Mouse (Mus musculus) c-Kit-positive CD71-positive TER-119-negative erythroid progenitor cells, embryonic 14.5 days (primary cell): ENCODE measurements around the gene Hoxb3.

ENCODE experiments used
- DNase-seq: peaks from one replicate; pipeline ENCODE4 v3.0.0-alpha.2; 2013; ENCODE audit warnings: low read depth

Gene Hoxb3

DNA sequence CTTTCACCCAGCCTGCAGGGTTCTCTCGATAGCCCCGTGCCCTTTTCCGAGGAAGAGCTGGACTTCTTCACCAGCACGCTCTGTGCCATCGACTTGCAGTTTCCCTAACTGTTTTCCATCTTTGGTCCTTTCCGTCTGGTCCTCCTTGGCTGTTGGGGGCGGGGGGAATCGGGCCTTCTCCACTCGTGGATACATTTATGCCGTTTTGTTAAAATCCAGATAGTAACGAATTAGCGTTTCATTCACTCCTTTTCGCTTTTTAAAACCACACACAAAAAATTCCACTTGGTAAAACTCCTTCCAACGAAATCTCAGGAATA lies 30.4 kb downstream of the Hoxb3 start:
- DNase-seq = no peak

DNA sequence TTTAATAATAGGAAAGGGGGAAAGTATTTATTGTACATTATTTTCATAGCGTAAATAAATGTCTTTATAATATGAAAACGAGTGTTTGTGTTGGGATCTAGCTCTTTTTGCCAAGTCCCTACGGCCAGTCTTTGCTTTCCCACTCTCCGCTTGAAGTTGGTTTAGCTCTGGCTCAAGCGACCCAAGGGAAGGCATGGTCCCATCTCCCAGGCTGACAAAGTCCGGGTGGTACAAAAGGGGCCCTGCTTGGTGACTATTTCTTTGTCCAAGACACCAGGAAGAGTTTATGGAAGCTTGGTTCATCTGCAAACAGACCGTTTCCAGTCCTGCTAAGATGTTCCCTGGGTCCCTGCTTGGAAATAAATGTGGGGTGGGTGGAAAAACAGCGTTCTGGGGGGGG lies 30.8 kb downstream of the Hoxb3 start:
- DNase-seq = no peak

DNA sequence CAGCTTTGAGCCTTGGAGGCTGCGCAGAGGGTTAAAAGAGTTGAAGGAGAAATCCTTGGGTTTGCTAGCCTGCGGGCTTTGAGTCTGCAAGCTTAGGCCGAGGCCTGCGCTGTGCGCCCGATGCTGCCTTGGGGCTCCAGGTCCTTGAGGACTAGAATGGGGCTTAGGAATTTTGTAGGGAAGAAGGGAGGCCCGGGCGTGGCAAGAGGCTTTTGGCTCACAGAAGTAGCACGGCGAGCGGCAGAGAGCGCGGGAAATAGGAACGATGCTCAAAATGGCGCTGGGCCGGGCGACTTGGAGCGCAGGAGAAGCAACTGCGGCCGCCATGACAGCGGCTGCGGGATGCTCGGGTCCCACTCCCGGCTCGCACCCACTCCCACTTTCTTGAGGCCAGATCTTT lies 31.2 kb downstream of the Hoxb3 start:
- no peak for DNase-seq

DNA sequence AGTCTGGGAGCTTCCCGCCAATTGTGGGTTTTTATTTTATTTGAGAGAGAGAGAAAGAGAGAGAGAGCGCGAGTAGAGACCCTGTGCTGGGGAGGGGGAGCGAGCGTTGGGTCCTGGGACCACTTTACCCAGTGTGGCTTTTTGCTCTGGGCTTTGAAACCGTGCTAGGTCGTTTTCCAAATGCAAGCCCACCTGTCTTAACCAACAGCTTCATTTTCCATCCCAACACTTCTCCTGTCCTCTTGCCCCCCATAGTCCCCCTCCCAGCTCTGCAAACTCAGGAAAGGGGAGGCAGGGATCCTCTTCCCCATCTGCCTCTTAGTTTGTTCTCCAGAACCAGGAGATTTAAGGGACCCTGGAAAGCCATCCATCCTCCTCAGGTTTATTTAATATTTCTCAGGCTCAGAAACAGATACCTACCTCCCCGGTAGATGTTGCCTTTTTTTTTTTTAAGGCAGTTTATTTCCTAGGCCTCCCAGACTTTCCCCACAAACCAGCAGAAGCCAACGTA lies 31.7 kb downstream of the Hoxb3 start:
- no peak for DNase-seq

DNA sequence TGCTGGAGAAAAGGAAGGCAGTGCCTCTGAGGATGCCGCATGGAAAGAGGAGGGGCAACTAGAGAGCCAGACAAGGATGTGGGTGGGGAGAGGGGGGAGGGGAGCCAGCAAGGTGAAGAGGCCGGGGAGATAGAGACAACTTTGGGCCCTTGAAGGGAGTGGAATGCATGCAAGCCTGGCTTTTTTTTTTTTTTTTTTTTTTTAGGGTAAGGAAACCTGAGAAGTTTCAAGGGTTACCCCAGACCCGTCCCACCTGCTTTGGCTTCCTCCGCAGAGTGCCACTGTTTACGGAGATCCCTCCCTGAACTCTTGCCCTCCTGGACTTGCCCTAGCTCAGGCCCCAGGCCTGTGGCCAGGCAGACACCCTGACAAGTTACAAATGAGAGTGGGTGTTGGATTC lies 40.7 kb downstream of the Hoxb3 start:
- no peak for DNase-seq

DNA sequence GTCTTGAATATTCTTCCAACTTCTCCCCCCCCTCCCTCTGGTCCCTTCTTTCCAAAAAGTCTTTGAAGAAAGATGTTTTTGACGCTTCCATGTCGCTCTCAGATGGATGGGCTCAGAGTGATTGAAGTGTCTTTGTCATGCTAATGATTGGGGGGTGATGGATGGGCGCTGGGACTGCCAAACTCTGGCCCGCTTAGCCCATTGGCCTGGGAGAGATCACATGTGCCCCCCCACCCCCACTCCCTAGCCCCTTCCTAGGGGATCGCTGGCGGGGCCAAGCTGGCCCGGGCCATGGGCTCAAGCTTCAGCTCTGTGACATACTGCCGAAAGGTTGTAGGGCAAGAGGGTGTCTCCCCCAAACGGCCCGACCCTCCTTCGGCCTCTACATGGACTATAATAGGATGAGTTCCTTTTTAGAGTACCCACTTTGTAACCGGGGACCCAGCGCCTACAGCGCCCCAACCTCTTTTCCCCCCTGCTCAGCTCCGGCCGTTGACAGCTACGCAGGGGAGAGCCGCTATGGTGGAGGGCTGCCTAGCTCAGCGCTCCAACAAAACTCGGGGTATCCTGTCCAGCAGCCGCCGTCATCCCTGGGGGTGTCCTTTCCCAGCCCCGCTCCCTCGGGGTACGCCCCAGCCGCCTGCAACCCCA lies 42.4 kb downstream of the Hoxb3 start, which contains the start of gene Hoxb1:
TSS of gene Hoxb1 (plus strand) at position 312 of the 651 bp plus-strand sequence.
- no peak for DNase-seq

DNA sequence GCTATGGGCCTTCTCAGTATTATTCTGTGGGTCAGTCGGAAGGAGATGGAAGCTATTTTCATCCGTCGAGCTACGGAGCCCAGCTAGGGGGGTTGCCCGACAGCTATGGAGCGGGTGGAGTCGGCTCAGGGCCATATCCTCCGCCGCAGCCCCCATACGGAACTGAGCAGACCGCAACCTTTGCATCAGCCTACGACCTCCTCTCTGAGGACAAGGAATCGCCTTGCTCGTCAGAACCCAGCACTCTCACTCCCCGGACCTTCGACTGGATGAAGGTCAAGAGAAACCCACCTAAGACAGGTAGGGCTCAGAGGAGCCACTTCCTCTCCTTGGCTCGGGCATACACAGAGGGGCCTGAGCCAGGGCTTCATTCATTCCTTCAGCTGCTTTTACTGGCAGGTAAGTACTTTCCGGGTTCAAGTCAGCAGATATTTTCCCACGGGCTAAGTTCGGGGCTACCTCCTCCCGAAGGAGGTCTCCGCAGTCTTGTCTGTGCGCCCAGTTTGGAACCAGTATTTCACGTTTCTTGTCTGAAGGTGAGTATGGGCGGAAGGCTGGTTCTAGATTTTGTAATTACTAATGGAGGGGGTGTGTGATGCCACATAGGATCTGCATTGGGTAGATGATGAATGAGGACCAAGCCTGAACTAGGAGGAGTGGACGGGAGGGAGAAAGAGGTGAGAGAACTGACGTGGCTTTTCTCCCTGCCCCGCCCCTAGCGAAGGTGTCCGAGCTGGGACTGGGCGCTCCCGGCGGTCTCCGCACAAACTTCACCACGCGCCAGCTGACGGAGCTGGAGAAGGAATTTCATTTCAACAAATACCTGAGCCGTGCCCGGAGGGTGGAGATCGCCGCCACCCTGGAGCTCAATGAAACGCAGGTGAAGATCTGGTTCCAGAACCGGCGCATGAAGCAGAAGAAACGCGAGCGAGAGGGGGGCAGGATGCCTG lies 43.2 kb downstream of the Hoxb3 start:
- DNase-seq = no peak

DNA sequence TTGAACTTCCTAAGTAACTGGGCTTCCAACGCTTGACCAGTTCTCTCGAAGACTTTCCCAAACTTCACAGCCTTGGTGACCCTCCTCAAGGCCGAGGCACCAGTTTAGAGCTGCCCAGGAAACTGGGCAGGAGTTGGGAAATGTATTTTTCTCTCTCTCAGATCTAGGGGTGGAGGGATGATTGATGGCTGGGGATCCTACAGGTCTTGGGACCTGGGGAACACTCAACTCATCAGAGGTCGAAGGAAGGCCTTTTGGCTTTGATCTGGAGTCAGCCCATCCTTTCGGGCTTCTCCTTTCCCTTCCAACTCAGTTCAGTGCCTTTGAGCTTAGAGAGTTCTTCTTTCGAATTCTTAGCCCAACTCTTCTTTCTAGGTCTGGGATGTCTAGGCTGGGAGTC lies 44.0 kb downstream of the Hoxb3 start:
- DNase-seq = no peak

DNA sequence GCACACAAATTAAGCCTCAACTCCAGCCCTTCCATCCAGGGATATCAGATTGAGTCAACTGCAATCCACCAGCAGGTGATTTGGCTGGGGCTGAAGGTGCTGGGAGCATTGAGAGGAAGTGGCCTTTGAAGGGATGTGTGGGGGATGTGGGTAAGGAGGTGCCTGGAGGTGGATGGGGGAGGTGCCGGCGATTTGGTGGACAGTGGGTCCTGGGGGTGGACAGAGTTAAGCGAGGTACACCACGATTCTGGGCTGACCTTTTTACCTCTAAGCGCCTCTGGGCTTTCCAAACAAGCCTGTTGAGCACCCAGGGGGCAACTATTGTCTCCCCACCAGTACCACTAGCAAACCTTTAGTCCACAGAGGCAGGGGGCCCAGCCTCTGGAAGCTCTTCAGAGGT lies 45.6 kb downstream of the Hoxb3 start:
- no peak for DNase-seq

DNA sequence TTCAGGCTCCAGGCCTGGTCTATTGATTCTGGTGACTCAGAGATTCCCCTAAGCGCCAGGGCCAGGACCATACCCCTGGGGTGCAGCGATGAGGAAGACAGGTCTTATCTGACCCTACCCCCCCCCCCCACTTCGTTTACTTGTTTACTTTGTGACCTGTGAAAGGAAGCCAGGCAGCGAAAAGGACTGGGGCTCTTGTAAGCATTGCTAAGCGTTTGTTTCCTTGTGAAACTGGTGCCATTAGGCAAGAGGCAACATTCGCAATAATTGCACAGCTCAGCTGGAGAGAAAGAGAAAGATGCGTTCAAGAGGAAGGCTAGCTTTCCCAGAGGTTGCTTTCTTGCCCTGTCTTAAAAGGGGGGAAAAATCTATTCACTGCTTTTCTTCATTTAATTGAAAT lies 46.0 kb downstream of the Hoxb3 start:
- DNase-seq = no peak

DNA sequence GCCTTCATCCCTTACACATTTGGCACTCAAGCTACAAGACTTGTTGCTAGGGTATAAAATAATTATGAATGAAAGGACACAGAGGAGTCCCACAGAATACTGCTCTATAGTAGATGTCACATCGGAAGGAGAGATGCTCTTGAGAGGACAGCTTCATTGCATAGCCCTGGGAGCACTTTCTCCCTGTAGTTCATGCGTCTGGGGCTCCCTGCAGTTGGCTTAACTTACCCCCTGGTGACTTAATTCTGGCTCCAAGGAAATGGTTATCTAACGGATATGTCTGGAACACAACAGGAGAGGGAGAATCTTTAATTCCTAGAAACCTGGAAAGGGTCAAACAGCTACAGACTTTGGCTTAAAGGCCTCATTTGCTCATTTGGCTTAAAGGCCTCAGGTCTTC lies 48.6 kb downstream of the Hoxb3 start:
- no peak for DNase-seq

DNA sequence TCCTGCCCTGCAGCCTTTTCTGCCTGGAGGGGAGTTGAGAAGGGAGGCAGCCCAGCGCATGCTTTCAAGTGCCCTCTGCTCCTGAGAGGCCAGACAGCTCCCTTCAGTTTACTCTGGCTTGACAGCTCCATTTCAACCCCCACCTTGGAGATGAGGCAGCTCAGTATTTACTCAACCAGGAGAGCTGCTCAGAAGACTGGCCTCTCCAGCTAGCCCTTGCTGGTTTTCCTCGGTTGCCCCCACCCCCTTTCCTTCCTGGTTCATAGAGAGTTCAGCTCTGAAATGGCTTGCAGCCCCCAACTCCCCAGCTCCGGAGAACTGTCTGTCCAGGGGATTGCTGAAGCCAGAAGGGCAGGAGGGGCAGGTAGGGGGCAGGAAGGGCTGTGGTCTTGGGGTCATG lies 49.4 kb downstream of the Hoxb3 start:
- DNase-seq = no peak

DNA sequence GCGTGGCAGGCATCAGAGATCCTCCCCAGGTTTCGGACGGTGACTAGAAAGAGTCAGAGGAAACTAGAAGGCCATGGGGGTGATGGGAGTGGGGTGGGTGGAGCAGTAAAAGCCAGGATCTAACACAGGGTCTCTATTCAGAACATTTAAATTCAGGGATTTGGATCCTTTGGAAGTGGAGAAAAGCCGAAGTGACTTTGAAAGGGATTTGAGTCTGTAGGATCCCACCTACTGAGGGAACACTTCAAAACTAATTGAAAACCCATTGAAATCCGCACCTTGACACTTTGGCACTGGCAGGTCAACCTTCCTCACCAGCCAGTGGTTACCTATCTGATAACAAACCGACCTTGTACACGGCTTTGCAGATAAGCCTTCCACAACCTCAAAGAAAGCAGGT lies 51.7 kb downstream of the Hoxb3 start:
- no peak for DNase-seq

DNA sequence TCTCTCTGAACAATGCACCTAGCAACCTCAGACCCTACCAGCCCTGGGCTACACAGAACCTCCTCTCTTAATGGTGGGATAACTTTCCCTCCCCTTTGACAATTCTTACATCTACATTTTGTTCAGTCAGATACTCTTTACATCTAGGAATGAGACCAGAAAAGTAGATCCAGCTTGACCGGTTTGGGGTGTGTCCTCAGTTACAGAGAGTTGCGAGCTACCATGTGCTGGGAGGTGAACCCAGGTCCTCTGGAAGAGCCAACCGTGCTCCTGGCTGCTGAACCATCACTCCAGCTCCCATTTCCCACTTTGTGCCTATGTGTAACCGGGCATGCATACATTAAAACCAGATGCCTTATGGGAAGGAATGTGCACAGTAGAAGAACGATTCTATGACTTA lies 60.3 kb downstream of the Hoxb3 start:
- DNase-seq = no peak

DNA sequence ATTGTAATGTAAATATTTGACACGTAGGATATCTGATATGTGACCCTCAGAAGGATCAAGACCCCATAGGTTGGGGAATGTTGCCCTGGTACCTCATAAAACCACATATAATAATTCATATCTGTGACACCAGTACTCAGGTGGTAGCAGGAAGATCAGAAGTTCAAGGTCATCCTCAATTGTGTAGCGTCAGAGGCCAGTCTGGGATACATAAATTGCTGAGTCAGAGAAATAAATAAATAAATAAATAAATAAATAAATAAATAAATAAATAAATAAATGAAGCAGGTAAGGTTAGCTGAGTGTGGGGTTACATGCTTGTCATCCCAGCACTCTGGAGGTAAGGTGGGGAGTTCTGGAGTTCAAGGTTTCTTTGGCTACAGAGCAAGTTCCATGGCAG lies 64.5 kb downstream of the Hoxb3 start:
- no peak for DNase-seq

DNA sequence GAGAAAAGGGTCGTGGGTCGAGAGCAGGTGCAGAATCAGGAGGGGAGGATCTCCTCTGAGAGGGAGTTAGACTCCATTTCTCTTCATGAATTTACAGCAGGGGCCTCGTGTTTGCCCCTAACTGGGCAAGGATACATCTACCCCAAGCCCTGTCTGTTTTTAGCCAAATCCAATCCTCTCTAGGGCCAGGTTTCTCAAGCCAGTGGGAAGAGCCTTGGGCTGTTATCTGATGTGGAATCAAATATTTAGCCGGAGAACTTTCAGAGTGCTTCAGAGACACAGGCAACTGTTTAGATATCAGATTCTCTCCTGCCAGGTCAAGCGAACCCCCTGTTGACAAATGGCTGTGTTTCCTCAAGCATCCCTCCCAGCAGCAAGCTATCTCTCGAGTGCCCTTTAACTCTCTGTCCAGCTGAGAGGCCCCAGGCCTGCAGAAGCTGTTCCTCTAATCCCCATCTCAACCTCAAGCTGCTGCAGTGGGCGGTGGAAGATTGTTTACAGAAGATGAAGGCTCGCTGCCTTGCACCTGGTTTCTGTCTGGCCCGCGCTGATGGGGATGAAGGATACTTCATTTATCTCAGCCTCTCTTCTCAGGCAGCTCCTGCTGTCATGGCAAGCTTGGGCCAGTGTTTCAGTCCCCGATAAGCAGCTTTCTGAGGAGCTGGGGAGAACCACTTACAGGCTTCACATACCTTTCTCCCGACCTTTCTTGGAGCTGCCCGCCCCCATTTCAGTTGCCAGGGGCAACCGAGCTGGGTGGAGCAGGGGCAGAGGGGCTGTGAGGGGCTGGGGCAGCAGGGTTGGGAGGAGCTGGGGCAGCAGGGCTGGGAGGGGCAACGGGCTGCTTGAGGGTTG lies 73.9 kb downstream of the Hoxb3 start:
- DNase-seq = no peak
